Mouse (Mus musculus): ENCODE data around the gene Osbpl8.

DNA sequence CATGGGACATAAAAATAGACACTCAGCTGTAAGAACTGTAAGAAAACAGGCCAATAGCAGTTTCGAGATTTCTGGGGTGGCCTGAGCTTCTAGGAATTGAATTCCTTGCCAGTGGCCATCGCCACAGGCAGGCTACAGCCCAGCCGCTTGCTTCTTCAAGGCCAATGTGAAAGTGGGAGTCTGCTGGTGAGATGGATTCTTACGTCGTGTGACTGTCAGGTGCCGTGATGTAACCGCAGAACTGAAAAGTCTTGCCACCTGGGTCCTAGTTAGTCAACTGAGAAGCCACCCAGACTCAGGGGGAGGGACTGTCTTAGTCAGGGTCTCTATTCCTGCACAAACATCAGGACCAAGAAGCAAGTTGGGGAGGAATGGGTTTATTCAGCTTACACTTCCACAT, 40.4 kb upstream of the Osbpl8 start:
- TF ChIP-seq CTCF (IDR thresholded peaks at IDR 0.05; ENCODE audit: extremely low read depth, insufficient read length, insufficient replicate concordance, low read depth, low read length): no peak
- no peak for TF ChIP-seq POLR2A (IDR thresholded peaks at IDR 0.05; ENCODE audit: low read depth, low read length)
